Mouse (Mus musculus) olfactory bulb, adult 2 months (tissue): ENCODE results near the gene Tspear. TPM values are rescaled to one million over a fixed set of nuclear protein-coding genes. Genes with fewer than 3 reads are reported as not detected.
"Not testable (repeated sequence)": the region's sequence is repeated elsewhere in the genome, so short reads cannot be mapped to it uniquely, and the experiment has no call there.

Experiments used
- H3K27ac ChIP-seq: fragments of 200-500 bp; 2 replicates; pipeline ENCODE4 v1.5.1; 2012; ENCODE audit warnings: low read depth, low read length; ENCODE audit not compliant: insufficient read depth
- H3K4me1 ChIP-seq: fragments of 200-500 bp; 2 replicates; pipeline ENCODE4 v1.6.1; 2012; ENCODE audit warnings: low read length; ENCODE audit not compliant: control insufficient read depth, insufficient read depth
- H3K4me3 ChIP-seq: fragments of 200-500 bp; 2 replicates; pipeline ENCODE4 v1.5.1; 2012; ENCODE audit warnings: mild to moderate bottlenecking, low read depth, low read length, moderate library complexity; ENCODE audit not compliant: insufficient read depth
- CTCF ChIP-seq: fragments of 200-500 bp; IDR thresholded peaks from 2 replicates; pipeline ENCODE4 v1.5.1; 2012; ENCODE audit warnings: low read depth, mild to moderate bottlenecking, low read length, moderate library complexity; ENCODE audit not compliant: insufficient read depth
- POLR2A ChIP-seq: fragments of 200-500 bp; IDR thresholded peaks from 2 replicates; pipeline ENCODE4 v1.6.1; 2012; ENCODE audit warnings: mild to moderate bottlenecking, low read depth, low read length, moderate library complexity; ENCODE audit not compliant: insufficient read depth
- WGBS: fragments of 180-500 bp; shearing (Covaris S2); methylation state at CpG from one replicate; pipeline ENCODE4 v1.1.7; 2018; 5-methylcytosine and 5-hydroxymethylcytosine counted together
- polyA plus RNA-seq: library from polyadenylated mRNA; stranded (reverse); fragments of >200 nt; gene quantifications from 2 replicates; pipeline ENCODE4 v1.2.4, GENCODE M21; 2012; ENCODE audit warnings: low replicate concordance; ENCODE audit not compliant: missing spikeins, insufficient read depth, insufficient read length

Tspear gene
- polyA plus RNA-seq, 1 experiment, result not detected

- Histone ChIP-seq H3K4me1 (peaks cover 4% of the 10 kb centered on the region; the same call in 1 of the 2 replicates), H3K4me3 (no peak within 1 kb of the TSS), H3K27ac (no peak within 1 kb of the TSS)
- WGBS, result 48% methylated on average over 3 of the region's 3 CpGs
- TF ChIP-seq POLR2A, result no peak
- TF ChIP-seq CTCF, result no peak
Observed at GRCm38 (mm10) chr10:77726186-77726585, 39.8 kb downstream of the Tspear start, which contains the start of gene Gm10100. Gene Gm10100 (plus strand): TSS chr10:77726486.

GRCm38 (mm10) chr10:77728280-77728679 is 41.9 kb downstream of the Tspear start:
- Histone ChIP-seq H3K4me1 (peaks cover 4% of the 10 kb centered on the region; the same call in 1 of the 2 replicates), H3K4me3 (no peak overlapping the region), H3K27ac (no peak overlapping the region)
- WGBS, result 70% methylated on average over 4 of the region's 4 CpGs
- TF ChIP-seq CTCF (no peak), POLR2A (no peak)

DNA sequence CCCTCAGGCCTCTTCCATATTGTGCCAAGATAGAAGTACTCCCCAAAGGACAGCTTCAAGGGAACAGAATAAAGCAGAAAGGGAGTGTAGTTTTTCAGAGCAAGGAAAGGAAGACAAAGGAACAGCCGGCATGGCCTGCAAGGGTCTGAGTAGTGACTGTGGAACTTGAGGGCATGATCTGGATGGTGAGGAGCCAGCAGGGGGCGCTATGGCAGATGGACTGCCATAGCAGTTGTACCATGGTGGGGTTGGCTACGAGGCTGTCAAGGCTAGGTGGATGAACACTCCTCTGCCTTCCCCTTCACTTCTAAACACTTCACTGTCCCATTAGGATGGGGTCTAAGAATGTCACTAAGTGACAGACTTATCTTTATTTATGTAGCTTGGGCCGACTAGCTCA is 42.9 kb downstream of the Tspear start:
- H3K4me3 ChIP-seq, result no peak overlapping the region
- WGBS, result 59% methylated on average over 4 of the region's 4 CpGs
- no peak overlapping the region for H3K27ac ChIP-seq
- TF ChIP-seq POLR2A (no peak), CTCF (no peak)
- H3K4me1 ChIP-seq, result peaks cover 4% of the 10 kb centered on the region; the same call in 1 of the 2 replicates

DNA sequence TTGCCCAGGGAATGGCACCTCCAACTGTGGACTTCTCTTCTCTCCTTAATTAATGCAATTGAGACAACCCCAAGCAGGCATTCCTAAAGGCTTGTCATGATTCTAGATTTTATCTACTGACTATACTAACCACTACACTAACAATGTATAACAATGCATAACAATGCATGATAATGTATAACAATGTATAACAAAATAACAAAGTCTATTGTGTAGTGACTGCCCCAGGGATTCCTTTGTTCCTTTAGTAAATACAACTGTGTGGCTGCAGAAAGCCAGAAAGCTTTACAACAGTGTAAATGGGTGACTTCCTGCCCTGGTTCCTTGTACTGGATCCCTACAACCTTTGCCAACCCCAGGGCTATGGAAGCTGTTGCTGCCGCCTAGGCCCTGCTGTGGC is 49.6 kb downstream of the Tspear start:
- TF ChIP-seq CTCF (no peak), POLR2A (no peak)
- H3K4me1 ChIP-seq, result peaks cover 15% of the 10 kb centered on the region
- 92% methylated on average over 1 of the region's 1 CpGs for WGBS
- H3K4me3 ChIP-seq, result no peak overlapping the region
- no peak overlapping the region for H3K27ac ChIP-seq

DNA sequence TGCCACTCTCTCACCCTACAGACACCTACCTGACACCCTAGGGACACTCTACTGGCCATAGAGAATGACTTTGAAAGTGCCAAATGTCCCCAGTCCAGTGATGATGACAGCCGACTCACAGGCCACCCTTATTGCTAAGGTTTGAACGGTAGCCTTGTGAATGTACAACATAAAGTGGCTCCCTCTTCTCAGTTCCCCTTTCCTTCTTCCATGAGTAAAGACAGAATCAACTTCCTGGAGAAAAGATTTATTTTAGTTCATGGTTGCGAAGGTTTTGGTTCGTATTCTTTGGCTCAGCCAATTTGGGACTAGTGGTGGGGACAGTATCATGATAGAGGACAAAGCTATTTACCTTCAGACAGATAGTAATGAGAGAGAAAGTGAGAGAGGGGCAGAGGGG is 52.6 kb downstream of the Tspear start:
- 96% methylated on average over 4 of the region's 4 CpGs for WGBS
- H3K27ac ChIP-seq, result no peak overlapping the region
- H3K4me3 ChIP-seq, result no peak overlapping the region
- H3K4me1 ChIP-seq, result peaks cover 25% of the 10 kb centered on the region
- TF ChIP-seq CTCF (no peak), POLR2A (no peak)

DNA sequence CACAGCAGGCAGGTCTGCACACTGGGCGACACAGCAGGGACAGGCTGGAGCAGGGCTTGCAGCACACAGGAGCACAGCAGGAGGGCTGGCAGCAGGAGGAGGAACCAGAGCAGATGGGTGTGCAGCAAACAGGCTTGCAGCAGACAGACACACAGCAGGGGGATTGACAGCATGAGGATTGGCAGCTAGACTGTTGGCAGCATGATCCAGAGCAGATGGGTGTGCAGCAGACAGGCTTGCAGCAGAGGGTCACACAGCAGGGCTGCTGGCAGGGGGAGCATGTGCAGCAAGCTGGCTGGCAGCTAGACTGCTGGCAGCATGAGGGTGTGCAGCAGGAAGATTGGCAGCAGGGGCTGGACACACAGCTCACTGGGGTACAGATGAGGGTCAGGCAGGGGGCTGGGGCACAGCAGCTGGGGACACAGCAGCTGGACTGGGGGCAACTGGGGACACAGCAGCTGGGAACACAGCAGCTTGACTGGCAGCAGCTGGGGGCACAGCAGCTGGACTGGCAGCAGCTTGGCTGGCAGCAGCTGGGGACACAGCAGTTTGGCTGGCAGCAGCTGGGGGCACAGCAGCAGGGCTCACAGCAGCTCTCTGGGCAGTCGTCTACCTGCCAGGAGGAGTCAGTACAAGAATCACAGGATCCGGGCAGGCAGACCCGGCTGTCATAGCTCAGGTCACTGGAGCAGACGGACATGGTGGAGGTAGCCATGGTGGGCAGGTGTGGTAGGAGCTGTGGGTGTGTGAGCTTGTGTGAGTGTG is 55.7 kb downstream of the Tspear start, which contains the start of gene Gm18596:
Gene Gm18596 (minus strand): TSS at position 715 of the 765 bp plus-strand sequence.
- H3K4me1 ChIP-seq, result peaks cover 24% of the 10 kb centered on the region
- 56% methylated on average over 5 of the region's 5 CpGs for WGBS
- not testable (repeated sequence) for H3K27ac ChIP-seq, H3K4me3 ChIP-seq

DNA sequence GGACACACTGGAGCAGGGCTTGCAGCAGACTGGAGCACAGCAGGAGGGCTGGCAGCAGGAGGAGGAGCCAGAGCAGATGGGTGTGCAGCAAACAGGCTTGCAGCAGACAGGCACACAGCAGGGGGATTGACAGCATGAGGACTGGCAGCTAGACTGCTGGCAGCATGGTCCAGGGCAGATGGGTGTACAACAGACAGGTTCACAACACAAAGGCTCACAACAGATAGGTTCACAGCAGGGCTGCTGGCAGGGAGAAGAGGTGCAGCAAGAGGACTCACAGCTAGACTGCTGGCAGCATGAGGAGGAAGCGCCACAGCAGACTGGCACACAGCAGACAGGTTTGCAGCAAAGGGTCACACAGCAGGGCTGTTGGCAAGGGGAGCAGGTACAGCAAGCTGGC is 64.3 kb downstream of the Tspear start:
- 54% methylated on average over 1 of the region's 1 CpGs for WGBS
- H3K4me3 ChIP-seq, H3K27ac ChIP-seq, H3K4me1 ChIP-seq: not testable (repeated sequence)

- 75% methylated on average over 1 of the region's 1 CpGs for WGBS
- H3K4me3 ChIP-seq, H3K27ac ChIP-seq, H3K4me1 ChIP-seq: not testable (repeated sequence)
Observed at GRCm38 (mm10) chr10:77751254-77751653, 64.9 kb downstream of the Tspear start, which contains the start of gene Gm9736. Gene Gm9736 (minus strand): TSS chr10:77751354.

GRCm38 (mm10) chr10:77752312-77752711 is 65.9 kb downstream of the Tspear start:
- not testable (repeated sequence) for H3K4me3 ChIP-seq, H3K27ac ChIP-seq, H3K4me1 ChIP-seq
- 72% methylated on average over 3 of the region's 3 CpGs for WGBS

DNA sequence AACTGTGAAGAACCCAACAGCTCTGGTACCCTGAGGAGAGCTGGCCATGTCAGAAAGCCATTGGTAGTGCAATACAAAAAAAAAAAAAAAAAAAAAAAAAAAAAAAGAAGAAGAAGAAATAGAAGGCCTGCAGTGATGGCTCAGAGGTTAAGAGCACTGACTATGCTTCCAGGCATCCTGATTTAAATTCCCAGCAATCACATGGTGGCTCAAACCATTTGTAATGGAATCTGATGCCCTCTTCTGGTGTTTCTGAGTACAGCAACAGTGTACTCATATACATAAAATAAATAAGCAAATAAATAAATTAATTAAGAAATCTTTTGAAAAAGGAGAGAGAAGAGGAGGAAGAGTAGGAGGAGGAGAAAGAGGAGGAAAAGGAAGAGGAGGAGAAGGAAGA is 67.1 kb downstream of the Tspear start:
- no peak overlapping the region for H3K4me3 ChIP-seq
- no peak for TF ChIP-seq POLR2A
- TF ChIP-seq CTCF, result no peak
- no peak overlapping the region for H3K27ac ChIP-seq
- peaks cover 9% of the 10 kb centered on the region; the same call in 1 of the 2 replicates for H3K4me1 ChIP-seq

DNA sequence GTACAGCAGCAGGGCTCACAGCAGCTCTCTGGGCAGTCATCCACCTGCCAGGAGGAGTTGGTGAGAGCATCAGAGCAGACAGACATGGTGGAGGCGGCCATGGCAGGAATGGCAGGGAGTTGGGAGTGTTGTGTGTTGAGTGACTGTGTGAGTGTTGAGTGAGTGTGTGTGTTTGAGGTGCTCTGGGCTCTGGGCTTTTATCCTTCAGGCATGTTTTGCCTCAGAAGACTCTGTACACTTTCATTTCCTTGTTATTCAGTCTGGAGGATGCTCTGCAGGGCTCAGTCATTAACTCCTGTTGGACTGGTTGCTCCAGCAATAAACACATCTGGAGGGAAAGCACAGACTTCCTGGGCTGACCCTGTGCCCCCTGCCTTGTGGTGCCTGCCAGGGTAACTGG is 73.2 kb downstream of the Tspear start, which contains the start of gene Gm3233:
Gene Gm3233 (minus strand): TSS at position 101 of the 400 bp plus-strand sequence.
- H3K4me3 ChIP-seq, H3K27ac ChIP-seq, H3K4me1 ChIP-seq: not testable (repeated sequence)
- WGBS, result no CpG with 5 or more reads among the region's 1 CpGs
